Mouse (Mus musculus) lung, embryonic 16.5 days (tissue): Measurements from ENCODE around the gene Bbs9. TPM values are rescaled to one million over a fixed set of nuclear protein-coding genes. Genes with fewer than 3 reads are reported as not detected.

Experiments used
- ATAC-seq: fragments of 200-750 bp; cut with Nextera tagmentation; 2 replicates; pipeline ENCODE4 v1.8.0; 2017; ENCODE audit warnings: low read depth, mild to moderate bottlenecking, moderate library complexity
- H3K27ac ChIP-seq: fragments of 300-500 bp; sonication (generic); 2 replicates; pipeline ENCODE4 v1.5.1; 2014; ENCODE audit warnings: mild to moderate bottlenecking, control low read depth, low read length
- H3K27me3 ChIP-seq: fragments of 300-500 bp; sonication (generic); 2 replicates; pipeline ENCODE4 v1.6.1; 2014; ENCODE audit warnings: low read depth, low read length, mixed read lengths; ENCODE audit not compliant: control insufficient read depth, insufficient read depth
- H3K36me3 ChIP-seq: fragments of 300-500 bp; sonication (generic); 2 replicates; pipeline ENCODE4 v1.6.1; 2014; ENCODE audit warnings: low read length; ENCODE audit not compliant: control insufficient read depth, insufficient read depth
- H3K4me1 ChIP-seq: fragments of 300-500 bp; sonication (generic); replicated peaks from 2 replicates; pipeline ENCODE4 v1.6.1; 2014; ENCODE audit warnings: low read length, mixed read lengths; ENCODE audit not compliant: control insufficient read depth, insufficient read depth
- H3K4me2 ChIP-seq: fragments of 300-500 bp; sonication (generic); 2 replicates; pipeline ENCODE4 v1.6.1; 2014; ENCODE audit warnings: low read depth, low read length, control low read depth
- H3K4me3 ChIP-seq: fragments of 300-500 bp; sonication (generic); 2 replicates; pipeline ENCODE4 v1.5.1; 2014; ENCODE audit warnings: mild to moderate bottlenecking, low read length, control low read depth
- H3K9ac ChIP-seq: fragments of 300-500 bp; sonication (generic); 2 replicates; pipeline ENCODE4 v1.6.1; 2014; ENCODE audit warnings: low read length, control low read depth
- H3K9me3 ChIP-seq: fragments of 300-500 bp; sonication (generic); 2 replicates; pipeline ENCODE4 v1.6.1; 2016; ENCODE audit warnings: low read length; ENCODE audit not compliant: control insufficient read depth
- WGBS: fragments of 180-500 bp; shearing (Covaris S2); extraction: QIAGEN DNeasy Blood & Tissue Kit; methylation state at CpG from one replicate; pipeline ENCODE4 v1.1.7; 2014; 5-methylcytosine and 5-hydroxymethylcytosine counted together
- polyA plus RNA-seq: library from polyadenylated mRNA; unstranded; fragments of >200 nt; fragmentation: Nextera tagmentation; extraction: Ambion mirVana; gene quantifications from 2 replicates; pipeline ENCODE4 v1.2.1, GENCODE M21; 2015

Bbs9 gene
- polyA plus RNA-seq, 1 experiment from 2014 or later, result 16.0 TPM

DNA sequence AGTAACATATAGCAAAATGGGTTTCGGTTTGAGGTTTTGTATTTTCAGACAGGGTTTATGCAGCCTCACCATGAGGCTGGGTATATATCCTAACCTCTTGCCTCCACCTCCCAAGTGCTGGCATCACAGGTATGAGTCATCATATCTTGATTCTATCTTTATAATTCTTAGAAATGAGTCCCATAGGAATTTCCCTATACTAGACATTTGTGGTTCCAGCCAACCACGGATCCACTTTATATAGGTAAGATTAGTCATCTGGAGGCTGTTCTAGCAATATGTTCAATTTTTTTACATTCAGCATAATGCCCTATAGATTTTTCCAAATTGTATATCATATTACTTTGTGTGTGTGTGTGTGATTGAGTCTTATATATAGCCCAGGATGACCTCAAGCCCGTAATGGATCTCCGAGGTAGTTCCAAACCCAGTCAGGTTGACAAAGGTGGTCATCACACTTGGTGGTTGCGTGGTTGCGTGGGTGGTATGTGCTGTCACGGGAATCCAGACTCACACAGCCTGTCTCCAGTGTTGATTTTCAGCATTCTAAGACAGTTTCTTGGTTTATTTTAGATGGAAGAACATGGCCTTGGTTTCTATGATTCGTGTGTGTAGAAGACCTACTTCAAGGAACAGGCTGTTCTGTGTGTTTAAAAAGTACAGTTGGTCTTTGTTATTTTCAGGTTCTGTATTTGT lies 8.5 kb downstream of the Bbs9 start:
- no peaks in the 10 kb centered on the region for H3K27me3 ChIP-seq
- 91% methylated on average over 8 of the region's 8 CpGs for WGBS

DNA sequence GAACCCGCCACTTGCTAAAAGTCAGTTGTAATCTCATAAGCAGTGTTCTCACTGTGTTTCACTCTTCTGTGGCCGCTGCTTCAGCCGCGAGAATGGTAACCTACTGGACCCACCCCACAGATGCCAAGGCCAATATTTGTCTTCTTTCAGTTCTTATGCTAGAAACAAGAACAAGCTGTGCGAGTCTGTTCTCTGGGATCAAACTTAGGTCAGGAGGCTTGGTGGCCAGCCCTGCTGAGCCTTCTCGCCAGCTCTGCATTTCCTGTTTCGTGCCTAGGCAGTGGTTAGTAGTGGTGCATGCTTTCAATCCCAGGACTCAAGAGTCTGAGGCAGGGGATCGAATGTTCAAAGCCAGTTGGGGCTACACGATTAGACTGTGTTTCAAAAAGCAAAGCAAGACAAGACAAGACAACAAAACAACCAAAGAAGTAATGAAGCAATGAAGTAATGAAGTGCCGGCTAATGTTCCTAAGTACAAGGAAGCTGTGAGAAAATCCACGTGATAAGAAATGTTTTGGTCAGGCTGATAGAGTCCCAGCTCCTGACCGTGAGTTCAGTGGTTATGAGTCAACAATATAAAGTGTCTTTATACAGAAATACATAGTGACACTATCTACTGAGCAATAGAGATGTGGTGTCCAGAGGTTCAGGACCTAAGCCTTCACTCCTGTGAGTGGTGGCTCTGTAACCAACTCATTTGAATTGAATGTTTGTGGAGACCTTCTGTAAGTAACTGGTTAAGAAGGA lies 9.2 kb downstream of the Bbs9 start:
- no peaks in the 10 kb centered on the region for H3K36me3 ChIP-seq
- no peak overlapping the region for H3K4me3 ChIP-seq
- H3K4me1 ChIP-seq, result no peaks in the 10 kb centered on the region
- no peaks in the 10 kb centered on the region for H3K9me3 ChIP-seq
- H3K9ac ChIP-seq, result no peak overlapping the region
- H3K4me2 ChIP-seq, result no peak overlapping the region
- WGBS, result 70% methylated on average over 12 of the region's 12 CpGs
- H3K27me3 ChIP-seq, result no peaks in the 10 kb centered on the region
- peak; percentile 57; the same call in 1 of the 2 replicates for ATAC-seq
- no peak overlapping the region for H3K27ac ChIP-seq

More for the DNA sequence above, 8.5 kb downstream of the Bbs9 start:
- H3K27ac ChIP-seq, result no peak overlapping the region
- no peaks in the 10 kb centered on the region for H3K9me3 ChIP-seq
- H3K4me2 ChIP-seq, result no peak overlapping the region
- no peaks in the 10 kb centered on the region for H3K4me1 ChIP-seq
- H3K4me3 ChIP-seq, result no peak overlapping the region
- 0 out of 2 replicates have a peak, but pooled peaks have one; percentile 7 for ATAC-seq
- no peak overlapping the region for H3K9ac ChIP-seq
- H3K36me3 ChIP-seq, result no peaks in the 10 kb centered on the region

DNA sequence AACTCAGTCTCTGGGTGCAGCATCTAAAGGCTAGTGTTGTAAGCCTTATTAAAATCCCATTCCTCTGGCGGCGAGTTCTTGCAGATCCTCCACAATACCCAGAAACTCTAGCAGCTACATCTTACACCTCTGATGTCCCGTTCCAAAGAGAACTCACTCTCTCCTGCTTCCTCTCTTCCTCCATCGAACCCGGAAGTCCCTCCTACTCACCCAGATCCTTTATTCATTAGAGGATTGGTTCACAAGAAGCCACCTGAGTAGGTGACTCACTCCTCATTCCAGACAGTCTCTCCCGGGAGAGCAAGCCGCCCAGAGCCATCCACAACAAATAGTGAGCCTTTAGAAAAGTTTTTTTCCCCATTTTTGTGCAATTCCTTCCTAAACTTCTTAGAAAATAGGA lies 10.7 kb downstream of the Bbs9 start:
- H3K4me1 ChIP-seq, result no peaks in the 10 kb centered on the region
- no peak overlapping the region for H3K9ac ChIP-seq
- no peaks in the 10 kb centered on the region for H3K27me3 ChIP-seq
- H3K27ac ChIP-seq, result no peak overlapping the region
- H3K4me2 ChIP-seq, result no peak overlapping the region
- WGBS, result 84% methylated on average over 7 of the region's 7 CpGs
- no peak for ATAC-seq
- H3K9me3 ChIP-seq, result no peaks in the 10 kb centered on the region
- H3K4me3 ChIP-seq, result no peak overlapping the region
- no peaks in the 10 kb centered on the region for H3K36me3 ChIP-seq

DNA sequence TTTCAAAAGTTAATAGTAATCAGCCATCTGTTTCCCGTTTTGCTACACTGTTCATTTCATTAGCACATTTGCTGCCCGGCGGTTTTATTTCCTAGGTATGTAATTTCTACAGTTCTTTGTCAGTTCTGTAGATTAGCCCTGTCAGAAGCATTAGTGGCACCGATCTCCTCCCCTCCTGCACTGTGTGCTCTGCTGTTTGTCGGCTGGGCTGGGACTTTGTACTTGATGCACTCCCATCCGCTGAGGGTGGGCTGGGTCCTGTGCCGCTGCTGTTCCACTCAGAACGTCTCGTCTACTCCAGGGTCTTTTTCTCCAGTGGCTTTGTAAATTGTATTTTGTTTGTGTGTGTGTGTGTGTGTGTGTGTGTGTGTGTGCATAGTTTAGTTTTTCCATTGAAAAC lies 13.4 kb downstream of the Bbs9 start:
- Histone ChIP-seq H3K4me1 (no peaks in the 10 kb centered on the region), H3K4me2 (no peak overlapping the region), H3K27ac (no peak overlapping the region), H3K36me3 (no peaks in the 10 kb centered on the region), H3K4me3 (no peak overlapping the region), H3K9ac (no peak overlapping the region), H3K9me3 (no peaks in the 10 kb centered on the region), H3K27me3 (no peaks in the 10 kb centered on the region)
- no peak for ATAC-seq
- WGBS, result 39% methylated on average over 9 of the region's 9 CpGs

DNA sequence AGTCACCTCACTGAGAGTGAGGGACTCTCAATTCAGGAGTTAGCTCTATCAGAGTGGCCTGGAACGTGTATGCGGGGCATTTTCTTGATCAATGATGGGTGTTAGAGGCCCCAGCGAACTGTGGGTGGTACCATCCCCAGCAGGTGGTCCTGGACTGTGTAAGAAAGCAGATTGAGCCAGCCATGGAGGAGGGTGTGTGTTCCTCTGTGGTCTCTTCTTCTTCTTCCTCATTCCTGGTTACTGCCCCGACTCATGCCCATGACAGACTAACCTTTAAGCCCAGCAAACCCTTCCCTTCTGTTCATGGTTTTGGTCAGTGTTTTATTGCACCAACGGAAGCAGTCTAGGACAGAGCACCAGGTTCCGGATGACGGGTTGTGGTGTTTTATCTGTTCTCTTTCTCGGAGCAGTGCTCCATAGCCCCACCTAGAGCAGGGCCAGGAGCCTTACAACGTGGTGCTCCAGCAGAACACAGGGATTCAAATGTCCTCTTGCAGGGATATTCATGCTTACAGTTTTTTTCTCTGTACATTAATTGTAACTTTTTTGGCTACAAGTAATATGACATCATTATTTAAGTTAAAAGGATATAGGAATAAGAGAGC lies 18.8 kb downstream of the Bbs9 start:
- Histone ChIP-seq H3K4me1 (no peaks in the 10 kb centered on the region), H3K4me3 (no peak overlapping the region), H3K4me2 (no peak overlapping the region), H3K9me3 (no peaks in the 10 kb centered on the region), H3K9ac (no peak overlapping the region), H3K36me3 (no peaks in the 10 kb centered on the region), H3K27ac (no peak overlapping the region), H3K27me3 (no peaks in the 10 kb centered on the region)
- ATAC-seq, result no peak
- WGBS, result 79% methylated on average over 9 of the region's 9 CpGs

DNA sequence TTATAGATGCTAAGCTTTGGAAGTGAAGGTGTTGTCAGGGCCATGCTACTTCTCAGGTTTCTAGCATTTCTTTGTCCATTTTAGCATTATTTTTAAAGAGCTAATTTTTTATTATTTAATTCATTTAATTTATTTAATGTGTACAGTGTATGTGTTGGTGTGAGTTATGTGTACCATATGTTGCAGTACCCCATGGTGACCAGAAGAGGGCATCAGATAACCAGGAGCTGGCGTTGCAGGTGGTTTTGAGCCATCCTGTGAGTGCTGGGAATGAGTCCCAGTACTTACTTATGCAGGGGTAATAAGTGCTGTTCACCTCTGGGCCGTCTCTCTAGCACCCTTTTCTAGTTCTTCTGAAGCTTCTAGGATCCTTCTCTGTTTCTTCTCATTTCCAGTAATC lies 19.6 kb downstream of the Bbs9 start:
- no peak overlapping the region for H3K27ac ChIP-seq
- H3K4me1 ChIP-seq, result no peaks in the 10 kb centered on the region
- H3K4me3 ChIP-seq, result no peak overlapping the region
- WGBS, result 94% methylated on average over 2 of the region's 2 CpGs
- ATAC-seq, result no peak
- H3K27me3 ChIP-seq, result no peaks in the 10 kb centered on the region
- no peaks in the 10 kb centered on the region for H3K36me3 ChIP-seq
- no peaks in the 10 kb centered on the region for H3K9me3 ChIP-seq
- H3K9ac ChIP-seq, result no peak overlapping the region
- no peak overlapping the region for H3K4me2 ChIP-seq

DNA sequence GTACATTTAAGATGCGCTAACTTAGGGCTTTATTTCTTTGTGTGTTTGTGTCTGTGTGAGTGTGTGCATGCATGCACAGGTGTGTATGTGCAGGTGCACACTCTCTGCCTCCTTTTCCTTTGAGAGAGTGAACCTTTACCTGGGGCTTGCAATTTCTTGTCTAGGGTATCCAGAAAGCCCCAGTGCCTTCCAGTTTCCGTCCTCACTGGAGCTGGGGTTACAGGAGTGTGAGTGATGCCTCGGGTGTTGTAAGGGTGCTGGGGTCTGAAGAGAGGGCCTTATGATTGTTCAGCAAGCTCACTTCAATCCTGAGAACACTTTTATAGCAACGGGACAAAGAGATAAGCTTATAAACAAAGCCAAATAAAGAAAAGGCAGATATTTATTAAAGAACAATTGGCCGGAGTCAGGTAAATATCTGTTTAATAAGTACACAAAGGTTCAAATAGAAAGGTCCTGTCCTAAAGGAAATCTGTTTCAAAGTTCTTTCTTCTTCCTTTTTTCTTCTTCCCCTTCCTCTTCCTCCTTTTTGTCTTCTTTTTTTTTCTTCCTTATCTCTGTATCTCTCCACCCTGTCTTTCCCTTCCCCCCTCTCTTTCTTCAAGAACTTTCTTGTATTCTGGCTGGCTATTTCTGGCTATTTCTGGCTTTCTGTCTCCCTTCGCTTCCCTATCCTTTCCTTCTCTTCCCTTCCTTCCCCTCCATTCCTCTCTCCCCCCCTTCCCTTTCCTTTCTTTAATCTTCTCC lies 21.7 kb downstream of the Bbs9 start:
- WGBS, result 66% methylated on average over 6 of the region's 6 CpGs
- no peak overlapping the region for H3K9ac ChIP-seq
- ATAC-seq, result no peak

DNA sequence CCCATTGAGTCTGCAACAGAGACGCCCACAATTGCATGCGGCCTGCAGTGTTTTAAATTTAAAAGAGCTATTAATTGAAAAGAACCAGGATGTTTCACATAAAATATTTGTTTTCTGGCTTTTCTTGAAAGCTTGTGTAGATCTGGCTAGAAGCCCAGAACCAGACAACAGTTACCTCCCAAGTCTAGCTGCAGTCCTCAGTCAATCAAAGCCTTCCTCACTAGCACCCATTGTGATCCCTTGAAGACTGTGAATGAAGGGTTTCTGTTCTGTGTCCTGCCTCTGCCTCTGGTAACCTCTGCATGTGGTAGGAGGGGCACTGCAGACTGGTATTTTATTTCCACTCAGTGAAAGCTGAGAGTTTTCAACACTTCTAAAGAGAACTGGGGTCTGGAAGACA lies 27.5 kb downstream of the Bbs9 start:
- 58% methylated on average over 2 of the region's 2 CpGs for WGBS
- no peak overlapping the region for H3K27ac ChIP-seq
- H3K4me1 ChIP-seq, result no peaks in the 10 kb centered on the region
- no peaks in the 10 kb centered on the region for H3K27me3 ChIP-seq
- H3K4me2 ChIP-seq, result no peak overlapping the region
- no peaks in the 10 kb centered on the region for H3K9me3 ChIP-seq
- H3K4me3 ChIP-seq, result no peak overlapping the region
- no peak for ATAC-seq
- no peaks in the 10 kb centered on the region for H3K36me3 ChIP-seq
- H3K9ac ChIP-seq, result no peak overlapping the region

More for the DNA sequence above, 21.7 kb downstream of the Bbs9 start:
- Histone ChIP-seq H3K27me3 (no peaks in the 10 kb centered on the region), H3K4me2 (no peak overlapping the region), H3K36me3 (no peaks in the 10 kb centered on the region), H3K4me1 (no peaks in the 10 kb centered on the region), H3K9me3 (no peaks in the 10 kb centered on the region), H3K27ac (no peak overlapping the region), H3K4me3 (no peak overlapping the region)

DNA sequence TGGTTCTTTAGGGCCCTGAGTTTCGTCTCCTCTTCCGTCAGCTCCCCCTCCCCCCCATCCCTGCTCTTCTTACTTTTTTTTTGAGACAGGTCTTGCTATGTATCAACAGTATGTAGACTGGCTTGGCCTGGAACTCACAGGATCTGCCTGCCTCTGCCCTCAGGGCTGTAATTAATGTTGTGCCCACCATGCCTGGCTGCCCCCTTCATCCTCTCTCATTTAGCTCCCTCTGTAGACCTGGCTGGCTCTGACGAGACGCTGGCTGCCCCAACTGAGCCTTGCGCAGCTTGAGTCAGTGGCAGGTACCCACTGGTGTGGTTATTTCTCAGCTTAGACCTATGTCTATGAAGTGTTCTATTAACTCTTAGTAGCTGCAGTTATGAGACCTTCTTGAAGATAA lies 28.1 kb downstream of the Bbs9 start:
- 85% methylated on average over 5 of the region's 5 CpGs for WGBS
- H3K4me1 ChIP-seq, result no peaks in the 10 kb centered on the region
- no peaks in the 10 kb centered on the region for H3K9me3 ChIP-seq

More for the DNA sequence above, 28.1 kb downstream of the Bbs9 start:
- H3K4me2 ChIP-seq, result no peak overlapping the region
- ATAC-seq, result no peak
- H3K27ac ChIP-seq, result no peak overlapping the region
- no peaks in the 10 kb centered on the region for H3K36me3 ChIP-seq
- no peaks in the 10 kb centered on the region for H3K27me3 ChIP-seq
- H3K9ac ChIP-seq, result no peak overlapping the region
- no peak overlapping the region for H3K4me3 ChIP-seq
